Mouse (Mus musculus) B cell, adult 2 months (primary cell): ENCODE results near the gene March8.
"Not testable (repeated sequence)": the region's sequence is repeated elsewhere in the genome, so short reads cannot be mapped to it uniquely, and the experiment has no call there.

Experiments
- DNase-seq, 2 experiments: peaks; one replicate each; pipeline ENCODE4 v3.0.0; 2022

March8 gene

DNA sequence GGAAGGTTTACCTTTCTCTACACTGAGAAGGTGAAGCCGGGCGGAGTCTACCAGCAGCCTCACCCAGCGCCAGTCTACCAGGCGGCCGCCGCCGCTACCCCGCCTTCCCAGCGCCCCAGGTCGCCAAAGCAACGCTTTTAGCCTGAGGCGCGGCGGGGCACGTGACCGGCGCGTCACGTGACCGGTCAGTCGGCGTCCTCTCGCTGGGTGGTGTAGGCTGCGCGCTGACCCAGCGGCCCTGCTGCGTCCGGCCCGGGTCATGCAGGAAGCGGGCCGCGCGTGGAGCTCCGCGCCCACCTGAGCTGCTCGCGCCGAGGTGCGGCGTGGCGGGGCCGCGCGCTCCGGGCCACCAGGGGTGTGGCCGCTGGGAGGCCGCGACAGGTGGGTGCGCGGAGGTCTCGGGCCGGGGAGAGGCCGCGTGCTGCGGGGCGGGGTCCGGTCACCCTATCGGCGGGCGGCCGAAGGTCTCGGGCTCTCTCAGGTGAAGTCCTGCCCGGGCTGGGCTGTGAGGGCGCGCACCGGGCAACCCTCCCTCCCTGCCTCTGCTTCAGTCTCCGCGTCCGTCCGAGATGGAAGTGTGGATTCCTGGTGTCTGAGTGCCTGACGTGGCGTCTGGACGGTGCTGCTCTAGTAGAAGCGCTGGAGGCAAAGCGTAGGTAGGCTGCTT lies at the start of gene March8:
March8 (plus strand) TSS at position 190 of the 667 bp plus-strand sequence.
- DNase-seq, result peak; percentile 43 to 46

DNA sequence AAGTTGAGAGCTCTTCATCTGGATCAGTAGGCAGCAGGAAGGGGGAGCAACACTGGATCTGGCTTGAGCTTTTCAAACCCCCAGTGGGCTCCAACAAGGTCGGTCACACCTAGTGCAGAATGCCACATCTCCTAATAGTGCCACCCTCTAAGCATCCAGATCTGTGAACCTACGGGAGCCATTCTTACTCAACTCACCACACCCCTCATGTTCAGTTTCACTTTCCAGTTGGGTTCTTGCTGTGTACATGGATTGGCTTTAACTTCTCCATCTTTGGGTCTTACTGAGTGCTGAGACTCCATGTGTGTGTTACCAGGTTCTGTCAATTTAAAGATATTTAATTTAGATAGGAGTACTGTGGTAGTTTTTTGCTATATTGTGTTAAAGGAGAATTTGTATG lies 26.4 kb upstream of the March8 start:
- no peak for DNase-seq

GRCm38 (mm10) chr6:116319259-116319658 lies 18.6 kb upstream of the March8 start:
- DNase-seq, result no peak

DNA sequence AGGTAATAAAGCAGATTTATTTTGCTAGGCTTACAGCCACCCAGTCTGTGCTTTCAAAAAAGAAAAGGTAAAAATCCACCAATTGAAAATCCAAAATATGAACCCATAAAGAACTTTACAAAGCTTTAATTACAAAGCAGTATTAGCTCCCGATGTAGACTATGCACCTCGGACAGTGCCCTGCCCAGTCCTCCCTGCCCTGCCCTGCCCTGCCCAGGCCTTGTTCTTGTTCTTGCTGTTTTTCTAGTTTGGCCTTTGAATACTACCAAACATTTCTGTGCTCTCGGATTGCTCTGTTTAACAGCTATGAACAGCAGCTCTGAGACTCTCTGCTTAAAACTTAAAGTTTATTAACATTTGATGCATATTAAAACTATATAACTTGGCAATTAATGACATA lies 11.2 kb upstream of the March8 start:
- DNase-seq, result no peak

- no peak for DNase-seq
These were observed 6.4 kb upstream of the March8 start for GRCm38 (mm10) chr6:116331396-116331795.

DNA sequence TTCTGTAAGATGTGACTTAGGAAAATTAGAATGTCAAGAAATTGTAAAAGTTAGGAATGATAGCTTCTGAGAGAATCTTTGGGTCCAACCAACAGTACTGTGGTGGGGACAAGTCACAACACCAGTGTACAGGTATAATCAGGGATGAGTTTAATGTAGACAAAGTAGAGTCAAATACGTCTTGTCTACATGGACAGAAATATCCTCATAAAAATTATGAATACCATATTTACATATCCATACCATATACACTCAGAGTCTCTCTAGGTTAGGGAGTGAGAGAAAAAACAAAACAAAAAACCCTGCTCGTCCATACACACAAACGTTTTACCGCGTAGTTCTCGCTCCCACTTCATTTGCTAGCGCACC lies 374 bp upstream of the March8 start:
- no peak for DNase-seq

DNA sequence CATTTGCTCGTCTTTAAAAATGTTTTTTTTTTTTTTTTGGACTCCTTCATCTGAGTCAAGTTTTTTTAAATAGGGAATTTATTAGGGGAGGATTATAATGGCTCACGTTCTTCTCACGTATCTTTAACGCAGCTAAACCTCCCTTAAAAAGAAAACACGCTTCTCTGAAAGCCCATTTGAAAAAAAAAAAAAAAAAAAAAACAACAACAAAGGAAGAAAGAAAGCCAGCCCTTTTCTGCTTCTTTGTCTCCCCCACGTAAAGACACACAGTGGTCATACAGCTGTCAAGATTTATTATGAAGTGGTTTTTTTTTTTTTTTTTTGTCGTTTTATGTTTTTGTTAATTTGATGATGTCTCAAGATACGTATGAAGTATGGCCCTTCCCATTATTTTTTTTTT lies 696 bp downstream of the March8 start:
- DNase-seq, result no peak

- DNase-seq, result no peak
These were observed 1.3 kb downstream of the March8 start for GRCm38 (mm10) chr6:116339088-116339487.

GRCm38 (mm10) chr6:116340521-116340920 lies 2.7 kb downstream of the March8 start:
- no peak for DNase-seq

- DNase-seq, result no peak
These were observed 10.1 kb downstream of the March8 start for GRCm38 (mm10) chr6:116347953-116348352.

GRCm38 (mm10) chr6:116349997-116350396 lies 12.2 kb downstream of the March8 start:
- no peak for DNase-seq

DNA sequence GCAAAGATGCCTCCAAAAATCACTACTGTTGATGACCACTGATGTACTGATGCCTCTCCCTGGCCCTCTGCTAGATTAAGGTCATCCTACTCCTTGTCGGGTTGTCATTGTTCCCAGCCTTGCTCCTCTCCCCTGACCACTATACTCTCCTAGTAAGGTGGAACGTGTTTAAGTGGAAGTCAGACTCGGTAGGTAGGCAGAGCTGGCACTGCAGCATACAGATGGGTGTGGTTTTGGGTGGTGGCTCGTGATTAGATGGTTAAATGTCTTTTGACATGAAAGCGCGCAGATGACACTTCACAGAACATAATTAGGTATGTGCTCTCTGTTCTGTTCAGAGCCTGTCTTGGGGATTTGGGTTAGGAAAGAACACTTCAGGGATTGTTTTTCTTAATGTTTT lies 12.8 kb downstream of the March8 start:
- no peak for DNase-seq

DNA sequence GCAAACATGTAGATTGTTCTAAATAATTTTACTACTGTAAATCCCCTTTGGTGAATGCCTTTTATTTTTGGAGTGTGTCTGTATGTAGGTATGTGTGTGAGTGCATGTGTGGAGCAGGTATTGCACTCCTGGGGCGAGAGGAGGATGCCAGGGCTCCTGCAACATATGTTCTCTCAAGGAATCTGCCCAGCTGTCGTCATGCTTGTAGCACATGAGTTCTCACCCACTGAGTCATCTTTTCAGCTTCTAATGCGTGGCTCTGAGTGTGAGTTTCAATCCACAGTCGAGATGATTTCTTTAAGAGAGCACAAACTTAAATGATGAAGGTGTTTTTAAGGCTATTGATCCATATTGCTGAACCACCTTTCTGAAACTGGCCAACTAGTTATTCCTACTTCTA lies 13.7 kb downstream of the March8 start:
- DNase-seq, result no peak

GRCm38 (mm10) chr6:116353428-116353827 lies 15.6 kb downstream of the March8 start:
- DNase-seq, result no peak

DNA sequence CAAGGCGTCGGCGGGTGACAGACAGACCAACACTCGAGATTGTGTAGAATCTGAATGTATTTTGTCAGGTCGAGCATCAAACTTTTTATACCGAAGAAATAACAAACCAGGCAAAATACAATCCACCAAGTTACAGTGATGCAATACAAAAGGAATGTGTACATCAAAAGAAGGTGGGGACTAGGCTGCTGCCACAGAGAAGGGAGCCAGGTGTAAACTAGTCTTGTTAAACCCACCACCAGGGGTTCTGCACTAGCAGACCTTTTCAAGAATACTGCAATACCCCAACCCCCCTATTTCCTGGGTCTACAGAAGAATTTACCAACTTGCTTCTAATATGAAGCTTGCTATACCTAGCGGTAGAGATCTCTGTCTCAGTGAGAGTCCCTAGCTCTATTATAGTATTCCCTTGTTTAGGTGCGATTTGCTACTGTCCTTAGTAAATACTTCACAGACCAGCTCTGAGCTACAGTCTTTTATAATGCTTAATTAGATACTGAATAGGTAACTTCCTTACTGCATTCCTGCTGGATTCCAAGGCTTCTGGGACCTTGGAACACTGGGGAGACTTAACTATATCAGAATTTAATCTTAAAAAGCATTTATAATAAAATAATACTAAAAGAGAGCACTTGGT lies 18.6 kb downstream of the March8 start:
- DNase-seq, result not testable (repeated sequence)

DNA sequence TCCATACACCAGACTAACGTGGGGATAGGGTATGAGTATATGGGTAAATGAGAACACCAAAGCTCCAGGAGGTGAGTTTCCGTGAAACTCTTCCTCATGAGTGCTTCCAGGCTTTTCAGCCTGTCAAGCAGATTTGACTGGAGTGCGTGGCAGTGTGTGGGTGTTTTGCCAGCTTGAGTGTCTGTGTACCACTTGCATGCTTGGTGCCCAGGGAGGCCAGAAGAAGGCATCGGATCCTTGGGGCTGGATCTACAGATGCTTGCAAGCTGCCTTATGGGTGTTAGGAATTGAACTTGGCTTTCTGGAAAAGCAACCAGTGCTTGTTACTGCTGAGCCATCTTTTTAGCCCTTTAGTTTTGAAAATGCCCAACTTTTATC lies 19.1 kb downstream of the March8 start:
- DNase-seq, result no peak

- DNase-seq, result no peak
These were observed 20.2 kb downstream of the March8 start for GRCm38 (mm10) chr6:116358056-116358455.

GRCm38 (mm10) chr6:116359256-116359655 lies 21.4 kb downstream of the March8 start:
- no peak for DNase-seq

- DNase-seq, result no peak
These were observed 23.6 kb downstream of the March8 start for GRCm38 (mm10) chr6:116361463-116361862.

DNA sequence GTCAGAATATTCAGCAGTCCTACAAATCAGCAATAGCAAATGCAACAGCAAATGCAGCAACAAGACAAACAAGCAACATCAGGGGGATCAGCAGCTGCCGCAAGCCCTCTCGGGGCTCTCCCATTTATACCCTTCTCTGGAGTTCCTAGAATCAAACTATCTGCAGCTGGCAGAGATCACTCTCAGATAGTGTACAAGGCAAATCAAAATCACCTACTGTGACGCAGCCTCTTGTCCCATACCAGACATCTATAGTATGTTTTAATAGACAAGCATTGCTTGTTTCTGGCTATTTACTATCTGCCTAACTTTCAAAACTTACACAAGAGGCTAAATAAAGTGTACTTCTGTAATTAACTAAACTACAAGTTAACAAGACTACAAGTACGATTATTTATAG lies 24.2 kb downstream of the March8 start:
- DNase-seq, result no peak

DNA sequence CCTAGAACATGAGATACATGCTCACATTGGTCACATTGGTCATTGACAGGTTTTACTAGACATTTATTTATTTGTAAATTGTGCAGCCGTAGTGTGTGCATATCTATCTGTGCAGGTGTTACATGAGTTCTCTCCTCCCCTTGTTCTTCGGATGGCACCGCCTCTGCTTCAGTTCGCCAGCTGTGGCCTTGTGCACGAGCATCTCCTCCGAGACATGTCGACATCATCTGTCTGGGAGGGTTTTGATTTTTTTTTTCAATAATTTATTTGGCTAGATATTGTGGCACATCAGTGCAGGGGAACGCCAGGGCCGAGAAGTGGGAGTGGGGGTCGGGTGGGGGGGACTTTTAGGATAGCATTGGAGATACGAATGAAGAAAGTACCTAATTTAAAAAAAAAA lies 30.1 kb downstream of the March8 start:
- DNase-seq, result no peak

- DNase-seq, result no peak
These were observed 32.0 kb downstream of the March8 start for GRCm38 (mm10) chr6:116369811-116370210.

DNA sequence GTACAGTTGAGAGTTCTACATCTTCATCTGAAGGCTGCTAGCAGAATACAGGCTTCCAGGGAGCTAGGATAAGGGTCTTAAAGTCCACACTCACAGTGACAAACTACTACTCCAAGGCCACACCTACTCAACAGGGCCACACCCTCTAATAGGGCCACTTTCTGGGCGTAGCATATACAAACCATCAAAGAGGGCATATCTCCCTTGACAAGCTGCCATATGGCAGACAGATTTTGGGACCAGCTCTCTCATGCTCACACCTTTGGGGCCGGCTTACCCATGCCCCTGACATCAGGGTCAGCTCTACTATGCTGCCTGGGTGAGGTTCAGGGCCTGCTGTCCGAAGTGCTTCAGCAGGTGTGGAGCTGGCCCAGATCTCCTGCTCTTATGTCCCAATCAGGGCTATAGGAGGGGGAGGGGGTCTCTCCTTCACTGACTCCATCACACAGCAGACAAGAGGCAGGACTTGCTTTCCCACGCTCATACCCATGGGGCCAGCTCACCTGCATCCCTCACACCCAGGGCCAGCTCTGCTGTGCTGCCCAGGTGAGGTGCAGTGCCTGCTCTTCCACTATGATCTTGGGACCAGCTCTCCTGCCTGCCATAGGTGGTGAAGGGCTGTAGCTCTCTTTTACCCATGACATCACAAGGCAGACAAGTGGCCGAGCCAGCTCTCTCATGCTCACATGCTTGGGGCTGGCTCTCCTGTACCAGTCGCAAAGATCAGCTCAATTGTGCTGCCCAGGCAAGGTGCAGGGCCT lies 32.6 kb downstream of the March8 start:
- DNase-seq, result no peak

DNA sequence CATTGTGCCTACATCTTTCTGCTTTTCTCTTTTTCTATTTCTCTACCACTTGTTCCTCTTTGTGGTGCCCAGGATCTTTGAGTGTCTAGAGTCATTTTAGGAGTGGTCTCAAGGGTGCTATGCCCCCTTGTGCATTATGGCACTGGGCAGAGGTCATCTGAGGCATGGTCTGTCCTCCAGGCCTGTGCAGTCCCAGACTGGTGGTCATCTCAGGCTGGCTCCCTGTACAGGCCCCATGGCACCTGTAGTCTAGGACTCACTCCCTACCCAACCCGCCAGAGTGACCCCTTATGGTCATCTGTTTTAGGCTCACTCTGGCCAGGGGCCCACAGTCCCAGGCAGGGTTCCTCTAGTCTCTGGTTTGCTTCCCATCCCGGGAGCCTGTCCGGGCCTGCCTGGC lies 33.7 kb downstream of the March8 start:
- no peak for DNase-seq
